Mouse (Mus musculus) spleen, adult 2 months (tissue): ENCODE measurements around the gene Tspo2.

Source experiments
- CTCF ChIP-seq: fragments of 200-500 bp; IDR thresholded peaks from 2 replicates; pipeline ENCODE4 v1.5.1; 2011; ENCODE audit warnings: mild to moderate bottlenecking, inconsistent platforms; ENCODE audit not compliant: insufficient read depth, insufficient read length, insufficient replicate concordance; ENCODE audit errors: extremely low read depth
- POLR2A ChIP-seq: fragments of 200-500 bp; IDR thresholded peaks from 2 replicates; pipeline ENCODE4 v1.6.1; 2011; ENCODE audit warnings: low read depth, low read length, inconsistent platforms

GRCm38 (mm10) chr17:48493986-48494385 lies 42.7 kb upstream of the Tspo2 start:
- TF ChIP-seq CTCF (no peak), POLR2A (no peak)
